Mouse (Mus musculus): ENCODE results near the gene Hsh2d. TPM values are rescaled to one million over a fixed set of nuclear protein-coding genes. Genes with fewer than 3 reads are reported as not detected.

Gene Hsh2d
- total RNA-seq (2018; cell fraction: chromatin; rRNA removed), result 1 to 10 TPM in 7 of 26 experiments, under 1 TPM in 11, not detected in 8; 0.37 to 1.9 (median 0.94) TPM
- total RNA-seq (2018; cell fraction: cytosol; rRNA removed), result 1 to 10 TPM in 12 of 26 experiments, under 1 TPM in 14; 0.09 to 4.3 (median 0.71) TPM
- 1 to 10 TPM in 14 of 26 experiments, under 1 TPM in 8, not detected in 4; 0.45 to 6.1 (median 2.4) TPM for total RNA-seq (2018; cell fraction: nucleus; rRNA removed)
- polyA plus RNA-seq (2018), result 0.14 to 0.27 TPM (median 0.20 TPM) in 3 replicates

- no peaks in the 10 kb centered on the region for H3K79me2 ChIP-seq (ENCODE audit: inconsistent target)
- WGBS (ENCODE audit: missing documents), result 34% methylated on average over 12 of the region's 12 CpGs
- no peak within 1 kb of the TSS for H3K27ac ChIP-seq
- H3K36me3 ChIP-seq (ENCODE audit: inconsistent target), result no peaks in the 10 kb centered on the region; the same call in 1 of the 2 replicates
- H3K4me3 ChIP-seq (ENCODE audit: inconsistent target), result no peak within 1 kb of the TSS; the same call in 1 of the 2 replicates
Observed at GRCm38 (mm10) chr8:72189417-72190214, at the start of gene Hsh2d. Gene Hsh2d, plus strand, starts transcription at chr8:72189638.

- H3K27ac ChIP-seq, result peak overlapping the region; percentile 73
- H3K4me3 ChIP-seq (ENCODE audit: inconsistent target), result no peak overlapping the region
- H3K36me3 ChIP-seq (ENCODE audit: inconsistent target), result peaks cover 83% of the 10 kb centered on the region
- WGBS (ENCODE audit: missing documents), result 91% methylated on average over 13 of the region's 13 CpGs
- peaks cover 87% of the 10 kb centered on the region for H3K79me2 ChIP-seq (ENCODE audit: inconsistent target)
Observed at GRCm38 (mm10) chr8:72143256-72143824, 46.1 kb upstream of the Hsh2d start.

DNA sequence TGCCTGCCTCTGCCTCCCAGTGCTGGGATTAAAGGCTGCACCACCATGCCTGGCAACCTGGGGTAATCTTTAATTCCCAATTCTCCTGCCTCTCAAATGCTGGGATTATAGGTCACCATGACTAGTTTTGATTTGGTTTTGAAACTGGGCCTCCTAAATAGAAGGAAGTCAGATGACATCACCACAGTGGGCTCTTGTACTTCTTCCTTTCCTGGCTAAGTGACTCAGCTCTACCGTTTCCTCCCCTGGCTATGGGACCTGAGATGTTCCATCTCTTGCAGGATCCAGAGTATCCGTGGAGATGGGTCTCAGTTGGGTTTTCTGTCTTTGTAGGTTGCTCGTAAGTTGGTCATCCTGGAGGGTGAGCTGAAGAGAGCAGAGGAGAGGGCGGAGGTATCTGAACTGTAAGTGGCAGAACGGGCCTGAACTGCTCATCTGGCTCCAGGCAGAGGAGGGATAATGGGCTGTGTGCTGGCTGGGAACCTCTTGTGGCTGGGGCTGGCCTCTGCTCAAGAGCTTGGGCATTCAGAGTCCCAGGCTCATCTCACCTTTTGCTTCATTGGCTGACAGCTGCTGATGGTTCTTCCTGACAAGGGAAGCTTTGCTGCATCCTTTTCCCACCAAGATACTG lies 45.0 kb upstream of the Hsh2d start:
- H3K27ac ChIP-seq, result peak overlapping the region; percentile 73
- peaks cover 84% of the 10 kb centered on the region for H3K79me2 ChIP-seq (ENCODE audit: inconsistent target)
- H3K4me3 ChIP-seq (ENCODE audit: inconsistent target), result no peak overlapping the region
- peaks cover 80% of the 10 kb centered on the region for H3K36me3 ChIP-seq (ENCODE audit: inconsistent target)
- WGBS (ENCODE audit: missing documents), result 54% methylated on average over 5 of the region's 5 CpGs

DNA sequence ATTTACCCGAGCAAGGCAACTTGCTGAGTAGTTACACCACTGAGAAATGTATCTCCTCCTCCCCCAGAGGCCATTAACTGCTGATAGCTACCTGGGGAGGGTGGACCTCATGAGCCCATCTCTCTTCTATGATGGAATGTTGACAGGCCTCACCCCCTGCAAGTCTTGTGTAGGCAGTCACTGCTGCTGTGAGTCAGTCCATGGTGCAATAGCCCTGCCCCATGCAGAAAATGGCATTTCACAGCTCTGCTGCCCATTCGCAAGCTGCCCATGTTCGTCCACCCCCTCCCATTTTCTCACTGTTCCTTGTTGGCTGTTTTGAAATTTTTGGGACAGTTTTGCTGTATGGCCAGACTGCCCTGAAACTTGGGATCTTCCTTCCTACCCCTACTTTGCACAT lies 43.9 kb upstream of the Hsh2d start:
- H3K36me3 ChIP-seq (ENCODE audit: inconsistent target), result peaks cover 79% of the 10 kb centered on the region
- no peak overlapping the region for H3K27ac ChIP-seq
- H3K79me2 ChIP-seq (ENCODE audit: inconsistent target), result peaks cover 79% of the 10 kb centered on the region
- 84% methylated on average over 3 of the region's 3 CpGs for WGBS (ENCODE audit: missing documents)
- H3K4me3 ChIP-seq (ENCODE audit: inconsistent target), result no peak overlapping the region

GRCm38 (mm10) chr8:72146056-72146455 lies 43.4 kb upstream of the Hsh2d start:
- peaks cover 75% of the 10 kb centered on the region for H3K36me3 ChIP-seq (ENCODE audit: inconsistent target)
- no peak overlapping the region for H3K4me3 ChIP-seq (ENCODE audit: inconsistent target)
- no peak overlapping the region for H3K27ac ChIP-seq
- peaks cover 73% of the 10 kb centered on the region for H3K79me2 ChIP-seq (ENCODE audit: inconsistent target)
- 81% methylated on average over 1 of the region's 1 CpGs for WGBS (ENCODE audit: missing documents)

DNA sequence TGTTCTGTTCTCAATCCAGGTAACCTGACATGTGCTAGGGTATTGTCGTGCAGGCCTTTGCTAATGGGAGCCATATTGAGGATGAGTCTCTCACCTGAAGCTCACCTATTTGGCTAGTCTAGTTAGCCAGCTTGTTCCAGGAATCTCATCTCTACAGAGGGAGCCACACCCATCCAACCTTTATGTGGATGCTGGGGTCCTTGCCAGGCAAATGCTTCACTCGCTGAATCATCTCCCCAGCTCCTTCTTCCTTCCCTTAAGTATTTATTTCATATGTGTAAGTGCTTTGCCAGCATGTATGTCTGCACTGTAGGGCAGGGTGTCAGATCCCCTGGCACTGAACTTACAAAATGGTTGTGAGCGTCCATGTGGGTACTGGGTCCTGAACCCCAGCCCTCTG lies 42.9 kb upstream of the Hsh2d start:
- no peak overlapping the region for H3K4me3 ChIP-seq (ENCODE audit: inconsistent target)
- no peak overlapping the region for H3K27ac ChIP-seq
- H3K36me3 ChIP-seq (ENCODE audit: inconsistent target), result peaks cover 70% of the 10 kb centered on the region
- WGBS (ENCODE audit: missing documents), result 96% methylated on average over 3 of the region's 3 CpGs
- peaks cover 68% of the 10 kb centered on the region for H3K79me2 ChIP-seq (ENCODE audit: inconsistent target)

- peaks cover 61% of the 10 kb centered on the region for H3K79me2 ChIP-seq (ENCODE audit: inconsistent target)
- WGBS (ENCODE audit: missing documents), result 91% methylated on average over 2 of the region's 2 CpGs
- no peak overlapping the region for H3K4me3 ChIP-seq (ENCODE audit: inconsistent target)
- peaks cover 65% of the 10 kb centered on the region for H3K36me3 ChIP-seq (ENCODE audit: inconsistent target)
- H3K27ac ChIP-seq, result no peak overlapping the region
Observed at GRCm38 (mm10) chr8:72147266-72147665, 42.2 kb upstream of the Hsh2d start.

GRCm38 (mm10) chr8:72149056-72149455 lies 40.4 kb upstream of the Hsh2d start:
- Histone ChIP-seq H3K36me3 (ENCODE audit: inconsistent target) (peaks cover 65% of the 10 kb centered on the region), H3K27ac (no peak overlapping the region), H3K4me3 (ENCODE audit: inconsistent target) (no peak overlapping the region), H3K79me2 (ENCODE audit: inconsistent target) (peaks cover 50% of the 10 kb centered on the region; the same call in 1 of the 2 replicates)
- WGBS (ENCODE audit: missing documents), result 100% methylated on average over 1 of the region's 1 CpGs

GRCm38 (mm10) chr8:72151418-72152078 lies 37.9 kb upstream of the Hsh2d start:
- Histone ChIP-seq H3K36me3 (ENCODE audit: inconsistent target) (peaks cover 51% of the 10 kb centered on the region), H3K79me2 (ENCODE audit: inconsistent target) (peaks cover 35% of the 10 kb centered on the region; the same call in 1 of the 2 replicates), H3K27ac (no peak overlapping the region), H3K4me3 (ENCODE audit: inconsistent target) (no peak overlapping the region)
- 7% methylated on average over 3 of the region's 3 CpGs for WGBS (ENCODE audit: missing documents)

DNA sequence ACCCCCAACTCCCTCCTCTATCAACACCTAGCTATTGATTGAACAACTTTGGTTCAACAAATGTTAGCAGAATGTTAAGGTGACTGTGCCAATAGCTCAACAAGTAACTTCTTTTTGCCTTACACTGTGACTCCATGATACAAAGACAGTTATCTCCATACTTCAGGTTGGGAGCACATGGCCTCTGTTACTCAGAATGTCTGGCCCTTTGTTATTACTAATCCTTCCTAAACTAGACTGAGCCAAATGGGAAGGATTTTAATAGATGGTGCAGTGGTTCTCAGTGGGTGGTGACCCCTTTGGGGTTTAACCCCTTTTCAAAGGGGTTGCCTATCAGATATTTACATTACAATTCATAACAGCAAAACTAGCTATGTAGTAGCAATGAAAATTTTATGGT lies 36.1 kb upstream of the Hsh2d start:
- peaks cover 33% of the 10 kb centered on the region for H3K36me3 ChIP-seq (ENCODE audit: inconsistent target)
- no peak overlapping the region for H3K4me3 ChIP-seq (ENCODE audit: inconsistent target)
- peaks cover 18% of the 10 kb centered on the region; the same call in 1 of the 2 replicates for H3K79me2 ChIP-seq (ENCODE audit: inconsistent target)
- H3K27ac ChIP-seq, result no peak overlapping the region

DNA sequence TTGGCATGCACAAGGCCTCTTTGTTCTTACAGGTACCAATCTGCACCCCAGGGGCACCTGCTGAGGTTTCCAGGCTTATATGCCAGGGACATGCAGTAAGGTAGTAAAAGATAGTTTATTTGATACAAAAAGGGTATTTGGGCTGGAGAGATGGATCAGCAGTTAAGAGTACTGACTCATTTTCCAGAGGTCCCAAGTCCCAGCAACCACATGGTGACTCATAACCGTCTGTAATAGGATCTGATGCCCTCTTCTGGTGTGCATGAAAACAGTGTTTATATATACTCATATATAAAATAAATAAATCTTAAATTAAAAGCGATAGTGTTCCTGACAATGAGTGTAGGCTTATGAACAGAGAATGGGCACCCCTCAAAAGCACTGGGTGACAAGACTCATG lies 31.3 kb upstream of the Hsh2d start:
- WGBS (ENCODE audit: missing documents), result 88% methylated on average over 2 of the region's 2 CpGs
- H3K36me3 ChIP-seq (ENCODE audit: inconsistent target), result peaks cover 5% of the 10 kb centered on the region

DNA sequence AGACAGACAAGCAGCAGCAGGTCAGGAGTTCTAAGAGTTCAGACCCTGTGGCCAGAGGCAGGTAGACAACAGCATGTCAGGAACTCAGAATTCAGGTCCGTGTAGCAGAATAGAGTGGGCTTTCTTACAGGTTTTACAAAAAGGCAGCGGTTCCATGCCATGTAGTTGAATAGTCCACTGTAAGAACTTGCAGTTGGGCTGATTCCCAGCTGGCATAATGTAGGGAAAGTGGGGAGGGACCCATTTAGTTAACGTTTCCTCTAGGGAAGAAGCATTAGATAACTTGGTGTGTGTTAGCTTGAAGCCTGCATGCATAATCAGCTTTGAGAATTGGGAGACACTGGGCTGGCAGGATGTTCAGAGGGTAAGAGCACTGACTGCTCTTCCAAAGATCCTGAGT lies 30.7 kb upstream of the Hsh2d start:
- Histone ChIP-seq H3K4me3 (ENCODE audit: inconsistent target) (no peak overlapping the region), H3K36me3 (ENCODE audit: inconsistent target) (no peaks in the 10 kb centered on the region)

More for the DNA sequence above, 31.3 kb upstream of the Hsh2d start:
- peaks cover 36% of the 10 kb centered on the region for H3K79me2 ChIP-seq (ENCODE audit: inconsistent target)
- H3K27ac ChIP-seq, result no peak overlapping the region
- H3K4me3 ChIP-seq (ENCODE audit: inconsistent target), result no peak overlapping the region

DNA sequence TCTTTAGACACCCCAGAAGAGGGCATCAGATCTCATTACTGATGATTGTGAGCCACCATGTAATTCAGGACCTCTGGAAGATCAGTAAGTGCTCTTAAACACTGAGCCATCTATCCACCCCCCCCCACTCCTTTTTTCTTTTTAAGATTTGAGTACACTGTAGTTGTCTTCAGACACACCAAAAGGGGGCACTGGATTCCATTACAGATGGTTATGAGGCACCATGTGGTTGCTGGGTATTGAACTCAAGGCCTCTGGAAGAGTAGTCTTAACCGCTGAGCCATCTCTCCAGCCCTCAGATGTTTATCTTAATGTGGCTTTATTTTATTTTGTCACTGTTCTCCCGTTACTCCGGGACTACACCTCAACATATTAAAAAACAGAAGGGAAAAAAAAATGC lies 29.4 kb upstream of the Hsh2d start:
- Histone ChIP-seq H3K79me2 (ENCODE audit: inconsistent target) (peaks cover 50% of the 10 kb centered on the region), H3K4me3 (ENCODE audit: inconsistent target) (peak overlapping the region; percentile 47), H3K36me3 (ENCODE audit: inconsistent target) (peaks cover 9% of the 10 kb centered on the region; the same call in 1 of the 2 replicates), H3K27ac (peak overlapping the region; percentile 71)
- WGBS (ENCODE audit: missing documents), result 15% methylated on average over 3 of the region's 3 CpGs

More for the DNA sequence above, 30.7 kb upstream of the Hsh2d start:
- WGBS (ENCODE audit: missing documents), result 96% methylated on average over 3 of the region's 3 CpGs
- Histone ChIP-seq H3K79me2 (ENCODE audit: inconsistent target) (peaks cover 38% of the 10 kb centered on the region), H3K27ac (no peak overlapping the region)

All from macrophage (primary cell).